Mouse (Mus musculus) forebrain, embryonic 13.5 days (tissue): Measurements from ENCODE around the gene Lsm14a. TPM values are rescaled to one million over a fixed set of nuclear protein-coding genes. Genes with fewer than 3 reads are reported as not detected.
"Not testable (repeated sequence)": the region's sequence is repeated elsewhere in the genome, so short reads cannot be mapped to it uniquely, and the experiment has no call there.

Source experiments
- ATAC-seq: fragments of 200-750 bp; cut with Nextera tagmentation; 2 replicates; pipeline ENCODE4 v1.8.0; 2017
- H3K27ac ChIP-seq: fragments of 300-500 bp; sonication (generic); 2 replicates; pipeline ENCODE4 v1.5.1; 2015; ENCODE audit warnings: inconsistent platforms, mild to moderate bottlenecking, moderate library complexity
- H3K27me3 ChIP-seq: fragments of 300-500 bp; sonication (generic); 2 replicates; pipeline ENCODE4 v1.6.1; 2015; ENCODE audit warnings: mild to moderate bottlenecking, inconsistent platforms
- H3K36me3 ChIP-seq: fragments of 300-500 bp; sonication (generic); 2 replicates; pipeline ENCODE4 v1.6.1; 2015; ENCODE audit warnings: mild to moderate bottlenecking, inconsistent platforms; ENCODE audit not compliant: poor library complexity, severe bottlenecking
- H3K4me1 ChIP-seq: fragments of 300-500 bp; sonication (generic); 2 replicates; pipeline ENCODE4 v1.6.1; 2015; ENCODE audit warnings: inconsistent platforms
- H3K4me2 ChIP-seq: fragments of 300-500 bp; sonication (generic); 2 replicates; pipeline ENCODE4 v1.6.1; 2015; ENCODE audit warnings: inconsistent platforms, mild to moderate bottlenecking, moderate library complexity
- H3K4me3 ChIP-seq: fragments of 300-500 bp; sonication (generic); 2 replicates; pipeline ENCODE4 v1.5.1; 2015; ENCODE audit warnings: mild to moderate bottlenecking, inconsistent platforms
- H3K9ac ChIP-seq: fragments of 300-500 bp; sonication (generic); 2 replicates; pipeline ENCODE4 v1.6.1; 2015; ENCODE audit warnings: mild to moderate bottlenecking, inconsistent platforms
- H3K9me3 ChIP-seq: fragments of 300-500 bp; sonication (generic); replicated peaks from 2 replicates; pipeline ENCODE4 v1.6.1; 2016; ENCODE audit warnings: inconsistent platforms
- WGBS: fragments of 180-500 bp; shearing (Covaris S2); methylation state at CpG from one replicate; pipeline ENCODE4 v1.1.7; 2015; 5-methylcytosine and 5-hydroxymethylcytosine counted together
- polyA plus RNA-seq: library from polyadenylated mRNA; unstranded; fragments of >200 nt; fragmentation: Nextera tagmentation; extraction: Ambion mirVana; gene quantifications from 2 replicates; pipeline ENCODE4 v1.2.1, GENCODE M21; 2015

The Lsm14a gene
- polyA plus RNA-seq, 1 experiment from 2014 or later = 95.1 TPM

DNA sequence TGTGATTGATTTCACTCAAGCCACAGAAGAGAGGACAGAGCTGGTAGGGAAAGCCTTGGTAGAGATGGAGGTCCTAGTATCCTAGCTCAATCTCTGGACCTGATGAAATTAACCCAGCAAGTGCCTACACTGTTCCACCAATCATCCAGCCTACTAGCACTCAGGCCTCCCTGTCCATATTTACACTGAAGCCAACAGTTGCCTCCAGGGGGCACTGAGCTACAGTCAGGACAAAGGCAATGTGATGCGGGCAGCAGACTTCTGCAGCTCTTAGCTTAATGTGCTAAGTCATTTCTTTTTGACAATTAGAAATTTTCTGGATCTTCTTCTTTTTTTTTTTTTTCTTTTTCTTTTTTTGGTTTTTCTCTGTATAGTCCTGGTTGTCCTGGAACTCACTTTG lies 41.1 kb downstream of the Lsm14a start:
- WGBS = 93% methylated on average over 1 of the region's 1 CpGs
- Histone ChIP-seq H3K36me3 (peaks cover 82% of the 10 kb centered on the region), H3K27ac (no peak overlapping the region), H3K4me2 (no peak overlapping the region), H3K27me3 (no peaks in the 10 kb centered on the region), H3K9me3 (no peaks in the 10 kb centered on the region), H3K4me3 (no peak overlapping the region), H3K4me1 (no peaks in the 10 kb centered on the region), H3K9ac (no peak overlapping the region)
- ATAC-seq = no peak

- ATAC-seq = no peak
- 91% methylated on average over 5 of the region's 5 CpGs for WGBS
- Histone ChIP-seq H3K9me3 (no peaks in the 10 kb centered on the region), H3K4me2 (no peak overlapping the region), H3K27ac (no peak overlapping the region), H3K9ac (no peak overlapping the region), H3K4me3 (no peak overlapping the region), H3K27me3 (no peaks in the 10 kb centered on the region), H3K4me1 (no peaks in the 10 kb centered on the region), H3K36me3 (peaks cover 90% of the 10 kb centered on the region)
Observed at GRCm38 (mm10) chr7:34350166-34350565, 42.9 kb downstream of the Lsm14a start.

DNA sequence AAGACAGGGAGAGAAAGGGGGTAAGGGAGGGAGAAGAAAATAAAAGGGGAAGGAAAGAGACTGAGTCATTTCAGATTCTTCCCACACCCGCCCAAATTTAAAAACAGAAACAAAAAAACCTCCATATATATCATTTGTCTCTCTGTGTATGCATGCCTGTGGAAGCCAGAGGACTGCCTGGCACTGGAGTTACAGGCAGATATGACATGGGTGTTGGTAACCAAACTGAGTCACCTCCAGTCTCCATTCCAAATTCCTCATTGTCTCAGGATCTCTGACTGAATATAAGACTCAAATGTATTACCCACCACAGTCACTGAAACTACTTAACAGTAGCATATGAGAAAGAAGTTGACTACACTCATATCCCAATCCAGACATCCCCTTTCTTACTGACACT lies 45.1 kb downstream of the Lsm14a start:
- 96% methylated on average over 1 of the region's 1 CpGs for WGBS
- no peak overlapping the region for H3K27ac ChIP-seq
- no peak overlapping the region for H3K4me2 ChIP-seq
- peaks cover 95% of the 10 kb centered on the region for H3K36me3 ChIP-seq
- H3K4me1 ChIP-seq = no peaks in the 10 kb centered on the region
- no peaks in the 10 kb centered on the region for H3K27me3 ChIP-seq
- no peak overlapping the region for H3K4me3 ChIP-seq
- H3K9me3 ChIP-seq = no peaks in the 10 kb centered on the region
- H3K9ac ChIP-seq = no peak overlapping the region
- no peak for ATAC-seq

- Histone ChIP-seq H3K4me2 (no peak overlapping the region), H3K4me1 (no peaks in the 10 kb centered on the region), H3K9ac (no peak overlapping the region), H3K9me3 (no peaks in the 10 kb centered on the region), H3K36me3 (peaks cover 95% of the 10 kb centered on the region), H3K27me3 (no peaks in the 10 kb centered on the region), H3K4me3 (no peak overlapping the region), H3K27ac (no peak overlapping the region)
- 94% methylated on average over 3 of the region's 3 CpGs for WGBS
- no peak for ATAC-seq
Observed at GRCm38 (mm10) chr7:34347041-34347440, 46.1 kb downstream of the Lsm14a start.

DNA sequence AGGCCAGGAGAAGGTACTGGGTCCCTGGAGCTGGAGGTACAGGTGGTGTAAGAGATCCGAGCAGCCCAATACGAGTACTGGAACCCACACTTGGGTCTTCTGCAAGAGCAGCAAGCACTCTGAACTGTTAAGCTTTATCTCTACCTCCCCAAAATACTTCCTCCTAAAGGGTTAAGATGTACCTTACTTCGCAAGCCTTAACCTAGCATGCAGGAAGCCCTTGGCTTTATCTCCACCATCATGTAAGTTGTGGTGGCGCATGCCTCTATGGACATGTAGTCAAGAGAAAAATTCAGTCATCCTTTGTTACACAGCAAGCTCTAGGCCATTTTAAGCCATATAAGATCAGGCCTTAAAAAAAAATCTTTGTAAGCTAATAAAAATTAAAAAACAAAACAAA lies 46.6 kb downstream of the Lsm14a start:
- Histone ChIP-seq H3K27ac (no peak overlapping the region), H3K9ac (no peak overlapping the region), H3K4me3 (no peak overlapping the region), H3K27me3 (no peaks in the 10 kb centered on the region), H3K9me3 (no peaks in the 10 kb centered on the region), H3K36me3 (peaks cover 95% of the 10 kb centered on the region), H3K4me2 (no peak overlapping the region), H3K4me1 (no peaks in the 10 kb centered on the region)
- WGBS = 94% methylated on average over 4 of the region's 4 CpGs
- no peak for ATAC-seq

GRCm38 (mm10) chr7:34342040-34342793 lies 50.9 kb downstream of the Lsm14a start:
- 94% methylated on average over 10 of the region's 10 CpGs for WGBS
- Histone ChIP-seq H3K27me3 (no peaks in the 10 kb centered on the region), H3K9ac (no peak overlapping the region), H3K36me3 (peaks cover 73% of the 10 kb centered on the region), H3K4me3 (no peak overlapping the region), H3K27ac (no peak overlapping the region), H3K4me1 (no peaks in the 10 kb centered on the region), H3K4me2 (no peak overlapping the region), H3K9me3 (no peaks in the 10 kb centered on the region)
- ATAC-seq = no peak

DNA sequence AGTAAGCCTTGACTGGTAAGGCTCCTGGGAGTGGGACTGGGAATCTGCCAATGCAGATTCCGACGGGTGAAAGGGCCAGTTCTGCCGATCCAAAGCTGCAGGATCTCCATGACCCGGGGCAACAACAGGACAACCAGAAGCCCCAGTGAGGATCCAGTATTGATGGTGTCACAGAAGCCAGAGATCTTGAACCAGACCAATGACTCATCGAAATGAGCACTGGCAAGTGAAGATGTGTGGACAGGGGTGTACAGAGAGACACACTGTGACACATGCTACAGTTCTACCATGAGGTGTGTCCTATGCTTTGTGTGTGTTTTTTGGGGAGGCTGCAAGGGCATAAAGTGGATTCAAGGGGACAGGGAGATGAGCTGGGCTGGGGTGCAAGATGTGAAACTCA lies 52.3 kb downstream of the Lsm14a start:
- Histone ChIP-seq H3K4me2 (no peak overlapping the region), H3K36me3 (peaks cover 62% of the 10 kb centered on the region), H3K9me3 (no peaks in the 10 kb centered on the region; the same call in 1 of the 2 replicates), H3K27me3 (no peaks in the 10 kb centered on the region), H3K9ac (no peak overlapping the region), H3K4me1 (no peaks in the 10 kb centered on the region), H3K27ac (no peak overlapping the region), H3K4me3 (no peak overlapping the region)
- no peak for ATAC-seq
- 92% methylated on average over 5 of the region's 5 CpGs for WGBS

DNA sequence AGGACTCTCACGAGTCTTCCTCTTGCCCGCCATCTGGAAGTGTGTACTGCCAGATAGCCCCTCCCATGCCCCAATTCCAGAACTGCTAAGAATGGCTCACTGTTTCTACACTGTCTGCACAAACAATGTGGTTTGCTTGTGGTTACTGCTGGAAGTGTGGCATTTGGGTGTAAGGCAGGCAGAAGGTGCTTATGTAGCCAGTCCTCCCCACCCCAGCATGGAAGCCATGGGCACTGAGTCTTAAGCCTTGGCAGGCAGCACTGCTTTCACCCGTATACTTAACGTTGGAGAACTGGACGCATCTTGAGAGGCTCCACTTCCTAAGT lies 54.0 kb downstream of the Lsm14a start:
- Histone ChIP-seq H3K27me3 (no peaks in the 10 kb centered on the region), H3K36me3 (peaks cover 48% of the 10 kb centered on the region), H3K9me3 (no peaks in the 10 kb centered on the region; the same call in 1 of the 2 replicates), H3K4me1 (no peaks in the 10 kb centered on the region), H3K4me3 (no peak overlapping the region), H3K9ac (no peak overlapping the region), H3K27ac (no peak overlapping the region), H3K4me2 (no peak overlapping the region)
- ATAC-seq = no peak
- WGBS = 91% methylated on average over 5 of the region's 5 CpGs

GRCm38 (mm10) chr7:34338445-34339163 lies 54.5 kb downstream of the Lsm14a start:
- no peak overlapping the region for H3K4me3 ChIP-seq
- no peak overlapping the region for H3K9ac ChIP-seq
- no peak for ATAC-seq
- no peak overlapping the region for H3K27ac ChIP-seq
- H3K36me3 ChIP-seq = peaks cover 43% of the 10 kb centered on the region
- H3K27me3 ChIP-seq = no peaks in the 10 kb centered on the region
- 83% methylated on average over 9 of the region's 9 CpGs for WGBS
- H3K9me3 ChIP-seq = no peaks in the 10 kb centered on the region; the same call in 1 of the 2 replicates
- no peaks in the 10 kb centered on the region for H3K4me1 ChIP-seq
- no peak overlapping the region for H3K4me2 ChIP-seq

DNA sequence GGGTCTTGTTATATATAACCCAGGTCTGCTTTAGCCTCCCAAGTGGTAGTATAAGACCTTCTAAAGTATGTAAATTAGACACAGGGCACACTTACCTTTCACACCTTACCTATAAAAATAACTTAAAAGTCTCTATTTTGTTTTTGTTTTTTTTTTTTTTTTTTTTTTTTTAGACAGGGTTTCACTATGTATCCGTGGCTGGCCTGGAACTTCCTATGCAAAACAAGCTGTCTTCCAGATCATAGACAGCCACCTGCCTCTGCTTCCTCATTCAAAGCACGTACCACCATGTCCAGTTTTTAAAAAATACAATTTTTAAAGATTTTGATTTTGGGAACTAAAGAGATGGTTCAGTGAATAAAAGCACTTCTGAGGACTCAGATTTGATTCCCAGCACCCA lies 55.8 kb downstream of the Lsm14a start:
- 84% methylated on average over 2 of the region's 2 CpGs for WGBS
- no peak overlapping the region for H3K9ac ChIP-seq
- ATAC-seq = no peak
- H3K4me1 ChIP-seq = no peaks in the 10 kb centered on the region
- H3K36me3 ChIP-seq = peaks cover 29% of the 10 kb centered on the region
- H3K27me3 ChIP-seq = no peaks in the 10 kb centered on the region
- no peak overlapping the region for H3K4me3 ChIP-seq
- H3K9me3 ChIP-seq = no peaks in the 10 kb centered on the region; the same call in 1 of the 2 replicates
- H3K4me2 ChIP-seq = no peak overlapping the region
- no peak overlapping the region for H3K27ac ChIP-seq

DNA sequence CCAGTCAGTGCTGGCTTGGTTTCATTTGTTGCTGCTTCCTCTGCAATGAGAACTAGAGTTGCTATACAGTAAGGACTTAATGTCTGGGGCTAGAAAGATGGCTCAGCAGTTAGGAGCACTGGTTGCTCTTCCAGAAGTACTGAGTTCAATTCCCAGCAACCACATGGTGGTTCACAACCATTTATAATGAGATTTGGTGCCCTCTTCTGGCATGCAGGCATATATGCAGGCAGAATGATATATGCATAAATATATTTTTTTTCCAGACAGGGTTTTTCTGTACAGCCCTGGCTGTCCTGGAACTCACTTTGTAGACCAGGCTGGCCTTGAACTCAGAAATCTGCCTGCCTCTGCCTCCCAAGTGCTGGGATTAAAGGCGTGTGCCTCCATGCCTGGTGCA lies 56.6 kb downstream of the Lsm14a start:
- H3K4me1 ChIP-seq, H3K9ac ChIP-seq, H3K27ac ChIP-seq, ATAC-seq, H3K9me3 ChIP-seq, H3K4me3 ChIP-seq, H3K4me2 ChIP-seq, H3K27me3 ChIP-seq: not testable (repeated sequence)
- peaks cover 22% of the 10 kb centered on the region for H3K36me3 ChIP-seq
- 88% methylated on average over 1 of the region's 1 CpGs for WGBS

- 67% methylated on average over 3 of the region's 3 CpGs for WGBS
- Histone ChIP-seq H3K27me3 (no peaks in the 10 kb centered on the region), H3K9me3 (no peaks in the 10 kb centered on the region), H3K4me3 (no peak overlapping the region), H3K4me1 (no peaks in the 10 kb centered on the region), H3K9ac (no peak overlapping the region), H3K36me3 (no peaks in the 10 kb centered on the region), H3K27ac (no peak overlapping the region), H3K4me2 (no peak overlapping the region)
- ATAC-seq = no peak
Observed at GRCm38 (mm10) chr7:34327493-34327892, 65.6 kb downstream of the Lsm14a start.
